Mouse (Mus musculus) heart, embryonic 12.5 days (tissue): ENCODE measurements around the gene Celf2. TPM values are rescaled to one million over a fixed set of nuclear protein-coding genes. Genes with fewer than 3 reads are reported as not detected.

ENCODE experiments used
- ATAC-seq: fragments of 200-750 bp; cut with Nextera tagmentation; 2 replicates; pipeline ENCODE4 v1.8.0; 2017; ENCODE audit warnings: moderate TSS enrichment, moderate library complexity; ENCODE audit not compliant: insufficient number of reproducible peaks, low FRiP score
- H3K27ac ChIP-seq: fragments of 300-500 bp; sonication (generic); 2 replicates; pipeline ENCODE4 v1.5.1; 2016; ENCODE audit warnings: mild to moderate bottlenecking, moderate library complexity; ENCODE audit not compliant: poor library complexity, severe bottlenecking
- H3K27me3 ChIP-seq: fragments of 300-500 bp; sonication (generic); replicated peaks from 2 replicates; pipeline ENCODE4 v1.6.1; 2016; ENCODE audit warnings: mild to moderate bottlenecking, moderate library complexity
- H3K36me3 ChIP-seq: fragments of 300-500 bp; sonication (generic); 2 replicates; pipeline ENCODE4 v1.6.1; 2016; ENCODE audit warnings: mild to moderate bottlenecking, moderate library complexity
- H3K4me1 ChIP-seq: fragments of 300-500 bp; sonication (generic); replicated peaks from 2 replicates; pipeline ENCODE4 v1.6.1; 2016; ENCODE audit warnings: mild to moderate bottlenecking
- H3K4me2 ChIP-seq: fragments of 300-500 bp; sonication (generic); 2 replicates; pipeline ENCODE4 v1.6.1; 2016; ENCODE audit warnings: mild to moderate bottlenecking, moderate library complexity
- H3K4me3 ChIP-seq: fragments of 300-500 bp; sonication (generic); 2 replicates; pipeline ENCODE4 v1.5.1; 2016; ENCODE audit warnings: mild to moderate bottlenecking
- H3K9ac ChIP-seq: fragments of 300-500 bp; sonication (generic); 2 replicates; pipeline ENCODE4 v1.6.1; 2016; ENCODE audit warnings: mild to moderate bottlenecking, moderate library complexity
- H3K9me3 ChIP-seq: fragments of 300-500 bp; sonication (generic); replicated peaks from 2 replicates; pipeline ENCODE4 v1.6.1; 2016; ENCODE audit warnings: mild to moderate bottlenecking, moderate library complexity
- WGBS: fragments of 180-500 bp; shearing (Covaris S2); methylation state at CpG from one replicate; pipeline ENCODE4 v1.1.7; 2016; 5-methylcytosine and 5-hydroxymethylcytosine counted together
- polyA plus RNA-seq: library from polyadenylated mRNA; unstranded; fragments of >200 nt; fragmentation: Nextera tagmentation; extraction: Ambion mirVana; gene quantifications from 2 replicates; pipeline ENCODE4 v1.2.1, GENCODE M21; 2016

The Celf2 gene
- polyA plus RNA-seq, 1 experiment from 2014 or later = 65.8 TPM

GRCm38 (mm10) chr2:6523261-6523923 lies 986.0 kb downstream of the Celf2 start:
- Histone ChIP-seq H3K27ac (no peak overlapping the region), H3K9me3 (no peaks in the 10 kb centered on the region), H3K4me1 (peaks cover 19% of the 10 kb centered on the region), H3K27me3 (no peaks in the 10 kb centered on the region), H3K4me2 (no peak overlapping the region), H3K9ac (no peak overlapping the region), H3K36me3 (no peaks in the 10 kb centered on the region), H3K4me3 (no peak overlapping the region)
- WGBS = 75% methylated on average over 16 of the region's 16 CpGs
- ATAC-seq = no peak

- ATAC-seq = no peak
Observed at GRCm38 (mm10) chr2:6522411-6522810, 987.0 kb downstream of the Celf2 start.

GRCm38 (mm10) chr2:6513176-6513575 lies 996.2 kb downstream of the Celf2 start:
- Histone ChIP-seq H3K4me2 (no peak overlapping the region), H3K36me3 (no peaks in the 10 kb centered on the region), H3K9me3 (no peaks in the 10 kb centered on the region), H3K27me3 (no peaks in the 10 kb centered on the region), H3K4me1 (peaks cover 4% of the 10 kb centered on the region), H3K4me3 (no peak overlapping the region), H3K27ac (no peak overlapping the region), H3K9ac (no peak overlapping the region)
- WGBS = 84% methylated on average over 7 of the region's 7 CpGs
- no peak for ATAC-seq

More at GRCm38 (mm10) chr2:6522411-6522810, 987.0 kb downstream of the Celf2 start:
- Histone ChIP-seq H3K4me2 (no peak overlapping the region), H3K27ac (no peak overlapping the region), H3K9me3 (no peaks in the 10 kb centered on the region), H3K4me1 (peaks cover 19% of the 10 kb centered on the region), H3K4me3 (no peak overlapping the region), H3K9ac (no peak overlapping the region), H3K27me3 (no peaks in the 10 kb centered on the region), H3K36me3 (no peaks in the 10 kb centered on the region)
- WGBS = 72% methylated on average over 4 of the region's 4 CpGs

- Histone ChIP-seq H3K4me1 (no peaks in the 10 kb centered on the region), H3K27ac (no peak overlapping the region), H3K4me3 (no peak overlapping the region), H3K4me2 (no peak overlapping the region), H3K36me3 (no peaks in the 10 kb centered on the region), H3K27me3 (no peaks in the 10 kb centered on the region), H3K9me3 (no peaks in the 10 kb centered on the region), H3K9ac (no peak overlapping the region)
- no peak for ATAC-seq
- WGBS = 62% methylated on average over 3 of the region's 3 CpGs
Observed at GRCm38 (mm10) chr2:6507071-6507470, 1002.3 kb downstream of the Celf2 start.

DNA sequence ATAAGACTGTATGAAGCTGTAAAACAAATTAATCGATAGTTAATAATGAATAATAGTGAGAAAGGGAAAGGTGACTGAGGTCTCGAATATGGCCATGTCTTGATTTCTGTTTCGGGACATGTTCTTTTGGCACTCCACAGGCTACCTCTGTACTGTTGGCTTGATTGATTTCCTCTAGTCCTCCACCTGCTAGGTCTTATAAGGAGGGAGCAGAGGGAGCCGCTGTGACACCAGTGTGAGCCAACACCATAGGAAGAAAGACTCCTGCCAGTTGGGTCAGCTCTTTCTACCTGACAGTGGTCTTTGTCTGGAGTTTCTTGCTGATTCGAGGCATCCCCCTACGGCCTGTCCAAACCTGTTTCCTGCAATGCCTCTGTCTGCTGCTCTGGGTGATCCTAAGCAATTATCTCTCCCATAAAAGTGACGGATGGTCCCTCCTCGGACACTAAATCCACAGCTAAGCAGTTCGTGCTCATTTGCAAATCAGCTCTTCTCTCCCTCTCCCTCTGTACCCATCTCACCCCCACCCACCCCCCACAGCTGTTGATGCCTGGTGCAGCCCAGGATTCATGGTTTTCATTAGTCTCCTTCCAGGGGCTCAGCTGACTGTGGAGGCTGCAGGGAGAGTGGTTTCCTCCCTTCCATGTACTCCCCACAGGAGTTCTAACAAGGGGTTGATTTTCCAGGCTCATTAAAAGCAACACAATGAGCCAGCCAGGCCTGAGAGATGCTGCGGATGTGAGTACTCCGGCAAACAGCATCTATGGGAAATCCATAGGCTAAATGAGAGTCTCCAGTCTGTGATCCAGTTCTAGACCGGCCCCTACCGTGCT lies 1003.2 kb downstream of the Celf2 start:
- H3K4me2 ChIP-seq = no peak overlapping the region
- no peaks in the 10 kb centered on the region for H3K36me3 ChIP-seq
- H3K9me3 ChIP-seq = no peaks in the 10 kb centered on the region
- no peak for ATAC-seq
- H3K4me1 ChIP-seq = no peaks in the 10 kb centered on the region
- H3K9ac ChIP-seq = no peak overlapping the region
- WGBS = 64% methylated on average over 13 of the region's 13 CpGs
- no peak overlapping the region for H3K4me3 ChIP-seq
- no peaks in the 10 kb centered on the region for H3K27me3 ChIP-seq
- H3K27ac ChIP-seq = no peak overlapping the region

DNA sequence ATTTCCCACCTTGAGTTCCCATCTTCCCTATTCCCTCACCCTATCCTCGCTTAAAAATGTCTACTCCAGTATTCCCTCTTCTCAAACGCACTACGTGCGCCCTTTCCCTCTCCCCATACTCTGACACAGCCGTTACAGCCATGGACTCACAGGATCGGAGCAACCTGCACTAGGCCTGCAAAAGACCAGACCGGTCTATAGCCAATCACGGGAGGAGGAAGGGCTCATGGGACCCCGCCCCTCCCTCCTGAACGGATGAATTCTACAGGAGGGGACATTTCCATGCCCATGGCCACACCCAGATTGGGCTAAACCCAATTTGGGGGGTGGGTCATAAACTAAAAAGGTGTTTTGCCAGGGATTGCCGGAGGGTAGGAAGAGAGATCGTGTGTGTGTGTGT lies 1003.8 kb downstream of the Celf2 start:
- Histone ChIP-seq H3K4me1 (no peaks in the 10 kb centered on the region), H3K4me2 (no peak overlapping the region), H3K4me3 (no peak overlapping the region), H3K9me3 (no peaks in the 10 kb centered on the region), H3K27ac (no peak overlapping the region), H3K27me3 (no peaks in the 10 kb centered on the region), H3K9ac (no peak overlapping the region), H3K36me3 (no peaks in the 10 kb centered on the region)
- no peak for ATAC-seq
- 83% methylated on average over 12 of the region's 12 CpGs for WGBS

DNA sequence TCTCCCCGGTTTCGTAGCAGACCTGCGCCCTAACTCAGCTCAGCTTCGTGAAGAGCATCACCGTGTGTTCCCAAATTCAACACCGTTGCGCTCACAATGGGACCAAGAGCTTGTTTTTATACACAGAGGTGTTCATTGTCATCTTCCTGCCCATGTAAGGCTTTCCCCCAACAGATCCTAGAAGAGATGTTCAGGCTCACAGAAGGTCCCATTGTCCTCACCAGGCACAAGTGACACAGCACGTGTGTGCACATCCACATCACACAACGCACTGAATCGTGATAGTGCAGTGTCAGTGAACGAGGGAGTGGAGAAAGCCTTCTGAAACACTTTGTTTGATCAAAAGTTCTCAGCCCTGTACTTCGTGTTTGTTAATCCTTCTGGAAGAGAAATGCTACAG lies 1011.3 kb downstream of the Celf2 start:
- WGBS = 75% methylated on average over 12 of the region's 12 CpGs
- H3K4me1 ChIP-seq = peaks cover 10% of the 10 kb centered on the region
- no peak overlapping the region for H3K4me2 ChIP-seq
- H3K36me3 ChIP-seq = no peaks in the 10 kb centered on the region
- ATAC-seq = no peak
- H3K27ac ChIP-seq = no peak overlapping the region
- no peak overlapping the region for H3K4me3 ChIP-seq
- no peaks in the 10 kb centered on the region for H3K9me3 ChIP-seq
- no peaks in the 10 kb centered on the region for H3K27me3 ChIP-seq
- no peak overlapping the region for H3K9ac ChIP-seq

DNA sequence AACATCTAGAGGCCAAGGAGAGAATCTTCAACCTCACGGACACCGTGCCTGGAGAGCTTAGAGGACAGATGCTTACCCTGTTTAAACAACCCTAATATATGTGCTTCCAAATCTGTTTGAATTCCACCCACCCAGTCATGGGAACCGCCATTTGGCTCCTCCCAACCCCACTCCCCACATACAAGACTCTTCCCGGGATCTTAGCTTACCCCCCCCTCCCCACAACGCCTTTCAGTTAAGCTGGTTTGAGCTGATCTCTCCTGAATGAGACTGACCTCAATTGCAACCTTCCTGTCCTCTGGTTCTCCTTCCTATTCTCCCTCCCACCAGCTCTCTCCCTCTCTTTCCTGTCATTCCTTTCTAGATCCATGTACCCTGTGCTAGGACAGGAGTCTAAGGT lies 1011.7 kb downstream of the Celf2 start:
- Histone ChIP-seq H3K4me3 (no peak overlapping the region), H3K27me3 (no peaks in the 10 kb centered on the region), H3K36me3 (no peaks in the 10 kb centered on the region), H3K4me1 (peaks cover 10% of the 10 kb centered on the region), H3K9ac (no peak overlapping the region), H3K9me3 (no peaks in the 10 kb centered on the region), H3K27ac (no peak overlapping the region), H3K4me2 (no peak overlapping the region)
- no peak for ATAC-seq
- 64% methylated on average over 5 of the region's 5 CpGs for WGBS

DNA sequence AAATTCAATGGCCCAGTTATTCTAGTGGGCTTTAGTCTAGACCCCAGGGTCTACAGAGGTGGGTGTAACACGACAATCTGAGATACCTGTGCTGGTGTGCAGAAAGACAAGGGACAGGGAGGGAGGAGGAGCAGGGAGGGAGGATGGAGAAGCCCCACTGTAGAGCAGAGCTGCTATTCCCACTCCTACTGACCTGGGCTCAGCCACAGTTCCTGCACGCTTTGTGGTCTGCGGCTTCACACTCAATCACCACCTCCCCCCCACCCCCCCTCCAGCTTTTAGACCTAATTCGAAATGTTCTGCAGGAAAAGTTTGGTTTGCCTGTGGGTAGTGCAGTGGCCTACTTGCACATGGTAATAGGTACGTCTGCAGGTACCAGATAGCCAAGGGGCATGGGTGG lies 1015.5 kb downstream of the Celf2 start:
- Histone ChIP-seq H3K9ac (no peak overlapping the region), H3K4me2 (no peak overlapping the region), H3K27ac (no peak overlapping the region), H3K36me3 (no peaks in the 10 kb centered on the region), H3K27me3 (no peaks in the 10 kb centered on the region), H3K4me1 (peaks cover 10% of the 10 kb centered on the region), H3K4me3 (no peak overlapping the region), H3K9me3 (0 out of 2 replicates have a peak, but pooled peaks cover 5% of the 10 kb centered on the region)
- 73% methylated on average over 5 of the region's 5 CpGs for WGBS
- no peak for ATAC-seq

DNA sequence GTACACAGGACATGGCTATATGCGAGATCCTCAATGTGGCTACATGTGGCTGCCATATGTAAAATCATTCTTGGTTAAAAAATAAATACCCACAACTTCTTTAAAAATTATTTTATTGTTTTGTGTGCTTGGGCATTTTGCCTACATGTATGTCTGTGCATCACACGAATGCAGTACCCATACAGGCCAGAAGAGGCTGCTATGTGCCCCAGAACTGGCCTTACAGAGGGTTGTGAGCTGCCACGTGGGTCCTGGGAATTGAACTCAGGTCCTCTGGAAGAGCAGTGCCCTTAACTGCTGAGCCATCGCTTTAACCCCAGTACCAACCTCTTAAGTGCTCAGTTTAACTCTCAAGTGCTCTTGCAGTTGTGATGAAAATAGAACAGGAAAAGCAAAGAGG lies 1018.5 kb downstream of the Celf2 start:
- no peak for ATAC-seq
- no peaks in the 10 kb centered on the region for H3K27me3 ChIP-seq
- H3K9me3 ChIP-seq = 0 out of 2 replicates have a peak, but pooled peaks cover 5% of the 10 kb centered on the region
- 68% methylated on average over 4 of the region's 4 CpGs for WGBS
- no peak overlapping the region for H3K27ac ChIP-seq
- no peaks in the 10 kb centered on the region for H3K36me3 ChIP-seq
- no peak overlapping the region for H3K4me3 ChIP-seq
- H3K9ac ChIP-seq = no peak overlapping the region
- peaks cover 10% of the 10 kb centered on the region for H3K4me1 ChIP-seq
- H3K4me2 ChIP-seq = no peak overlapping the region

DNA sequence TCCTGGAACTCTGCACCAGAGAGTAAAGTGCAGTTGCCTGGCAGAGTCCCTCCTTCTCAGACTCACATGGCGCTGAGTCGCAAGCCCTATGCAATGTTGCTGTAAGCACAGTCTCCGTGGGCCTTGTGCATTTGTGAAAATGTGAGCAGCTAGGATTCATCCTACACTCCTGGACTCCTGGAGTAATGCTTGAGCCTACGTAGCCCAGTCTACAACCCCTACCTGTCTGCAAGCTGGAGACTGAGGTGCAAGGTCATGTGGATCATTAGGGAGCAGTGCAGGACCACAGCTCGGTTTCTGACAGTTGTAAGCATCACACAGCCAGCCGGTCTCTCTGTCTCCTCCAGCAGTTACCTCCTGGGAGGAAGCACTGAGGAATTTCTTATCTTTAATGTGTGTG lies 1019.3 kb downstream of the Celf2 start:
- H3K27me3 ChIP-seq = no peaks in the 10 kb centered on the region
- no peak overlapping the region for H3K9ac ChIP-seq
- H3K9me3 ChIP-seq = 0 out of 2 replicates have a peak, but pooled peaks cover 5% of the 10 kb centered on the region
- H3K4me2 ChIP-seq = no peak overlapping the region
- no peak overlapping the region for H3K27ac ChIP-seq
- H3K36me3 ChIP-seq = no peaks in the 10 kb centered on the region
- ATAC-seq = no peak
- peaks cover 10% of the 10 kb centered on the region for H3K4me1 ChIP-seq
- WGBS = 83% methylated on average over 6 of the region's 6 CpGs
- no peak overlapping the region for H3K4me3 ChIP-seq
